Mouse (Mus musculus) right cerebral cortex, adult 2 months (tissue): ENCODE data around the gene Mreg.

ENCODE experiments used
- DNase-seq, 2 experiments: peaks; one replicate each; pipeline ENCODE4 v3.0.0; 2021 to 2022; ENCODE audit warnings: low spot score in 2 of 2

Gene Mreg

GRCm38 (mm10) chr1:72227546-72227945 lies 15.4 kb upstream of the Mreg start:
- DNase-seq: no peak

- DNase-seq: no peak
These were observed 14.9 kb upstream of the Mreg start for GRCm38 (mm10) chr1:72226887-72227481.

- DNase-seq: peak in 1 of 2 experiments; percentile 21
These were observed 14.2 kb upstream of the Mreg start for GRCm38 (mm10) chr1:72226172-72226886.

- peak; percentile 67 to 87 for DNase-seq
These were observed 13.6 kb upstream of the Mreg start for GRCm38 (mm10) chr1:72225720-72226171.

- no peak for DNase-seq
These were observed 13.1 kb upstream of the Mreg start for GRCm38 (mm10) chr1:72225054-72225718.

- peak; percentile 53 to 65 for DNase-seq
These were observed 7.9 kb upstream of the Mreg start for GRCm38 (mm10) chr1:72220008-72220407.

DNA sequence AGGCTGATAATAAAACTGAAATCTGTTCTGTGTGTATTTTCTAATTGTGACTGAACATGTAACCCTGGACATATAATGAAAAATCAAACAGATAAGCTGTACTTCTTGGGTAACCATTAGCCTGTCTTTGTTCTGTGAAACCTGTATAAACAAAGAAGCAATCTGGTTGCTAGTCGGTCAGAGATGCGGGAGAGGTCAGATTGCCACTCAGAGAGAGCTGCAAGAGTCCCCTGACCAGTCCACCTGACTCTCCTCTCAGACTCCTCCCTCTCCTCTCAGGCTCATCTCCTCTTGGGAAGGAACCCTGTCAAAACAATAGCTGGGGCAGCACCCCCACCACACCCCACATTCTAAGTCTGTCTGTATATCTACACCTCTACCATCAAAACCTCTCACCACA lies 7.0 kb upstream of the Mreg start:
- no peak for DNase-seq

- no peak for DNase-seq
These were observed 6.5 kb upstream of the Mreg start for GRCm38 (mm10) chr1:72218626-72219025.

- no peak for DNase-seq
These were observed 4.7 kb upstream of the Mreg start for GRCm38 (mm10) chr1:72216761-72217160.

DNA sequence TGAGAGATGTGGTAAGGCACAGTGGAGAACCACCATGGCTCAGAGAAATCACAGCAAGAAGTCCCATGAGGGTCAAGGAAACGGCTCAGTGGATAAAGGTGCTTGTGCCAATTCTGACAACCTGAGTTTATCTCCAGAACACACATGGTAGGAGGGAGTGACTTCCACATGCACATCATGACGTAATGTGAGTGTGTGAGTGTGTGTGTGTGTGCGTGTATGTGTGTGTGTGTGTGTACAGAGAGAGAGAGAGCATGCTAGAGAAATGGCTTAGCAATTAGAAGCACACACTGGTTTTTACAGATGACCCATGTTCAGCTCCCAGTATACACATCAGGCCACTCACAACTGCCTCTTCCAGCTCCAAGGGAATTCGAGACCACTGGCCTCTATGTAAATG lies 3.1 kb upstream of the Mreg start:
- no peak for DNase-seq

DNA sequence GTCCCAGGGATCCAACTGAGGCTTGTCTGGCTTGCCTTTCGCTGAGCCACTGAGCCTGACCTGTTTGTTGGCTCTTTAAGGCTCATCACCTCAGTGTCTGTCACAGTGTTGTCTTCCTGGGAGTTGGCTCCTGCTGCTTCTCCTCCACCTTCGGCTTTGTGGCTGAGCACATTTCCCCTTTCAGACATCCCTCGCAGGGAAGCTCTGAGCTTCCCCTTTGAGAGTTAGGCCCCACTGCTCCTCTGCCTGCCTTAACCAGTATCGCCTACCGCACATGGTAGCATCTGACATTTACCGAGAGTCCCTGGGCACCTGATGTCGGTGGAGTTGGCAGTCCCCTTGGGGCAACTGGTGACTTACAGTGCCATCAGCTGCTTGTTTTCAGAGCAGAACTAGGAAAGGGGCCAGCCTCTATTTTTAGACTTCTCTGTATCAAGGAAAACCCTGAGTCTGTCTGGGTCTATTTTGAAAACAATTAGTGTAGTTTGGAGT lies 2.4 kb upstream of the Mreg start:
- DNase-seq: no peak

- no peak for DNase-seq
These were observed 1.8 kb upstream of the Mreg start for GRCm38 (mm10) chr1:72213954-72214353.

GRCm38 (mm10) chr1:72210803-72211679 lies 1.1 kb downstream of the Mreg start:
- DNase-seq: no peak

DNA sequence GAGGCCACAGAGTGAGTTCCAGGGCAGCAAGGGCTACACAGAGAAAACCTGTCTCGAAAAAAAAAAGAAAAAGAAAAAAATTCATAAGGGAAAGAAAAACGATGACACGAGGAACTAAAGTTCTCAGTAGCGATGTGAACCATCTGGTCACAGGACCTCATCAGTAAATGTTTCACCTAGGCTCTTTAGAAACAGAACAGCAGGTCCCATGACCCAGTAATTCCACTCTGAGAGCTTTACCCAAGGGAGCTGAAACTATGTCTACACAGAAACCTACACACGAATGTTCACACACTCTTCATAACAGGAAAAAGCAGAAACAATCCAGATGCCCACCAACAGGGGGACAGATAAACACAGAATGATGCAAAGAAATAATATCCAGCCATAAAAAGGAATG lies 4.0 kb downstream of the Mreg start:
- no peak for DNase-seq

DNA sequence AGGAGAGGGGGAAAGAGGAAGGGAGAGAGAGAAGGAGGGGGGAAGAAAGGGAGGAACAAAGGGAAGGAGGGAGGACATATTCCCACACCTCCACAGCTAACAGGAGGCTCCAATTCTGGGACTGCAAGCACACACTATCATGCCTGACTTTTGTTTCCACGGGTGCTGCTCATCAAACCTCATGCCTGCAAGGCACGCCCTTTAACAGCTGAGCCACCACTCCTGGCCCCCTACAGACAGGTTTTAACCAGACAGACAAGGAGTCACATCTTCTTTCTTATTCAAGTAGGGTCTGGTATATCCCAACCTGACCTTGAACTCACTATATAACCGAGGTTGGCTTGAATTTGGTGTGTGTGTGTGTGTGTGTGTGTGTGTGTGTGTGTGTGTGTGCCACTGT lies 7.0 kb downstream of the Mreg start:
- no peak for DNase-seq

DNA sequence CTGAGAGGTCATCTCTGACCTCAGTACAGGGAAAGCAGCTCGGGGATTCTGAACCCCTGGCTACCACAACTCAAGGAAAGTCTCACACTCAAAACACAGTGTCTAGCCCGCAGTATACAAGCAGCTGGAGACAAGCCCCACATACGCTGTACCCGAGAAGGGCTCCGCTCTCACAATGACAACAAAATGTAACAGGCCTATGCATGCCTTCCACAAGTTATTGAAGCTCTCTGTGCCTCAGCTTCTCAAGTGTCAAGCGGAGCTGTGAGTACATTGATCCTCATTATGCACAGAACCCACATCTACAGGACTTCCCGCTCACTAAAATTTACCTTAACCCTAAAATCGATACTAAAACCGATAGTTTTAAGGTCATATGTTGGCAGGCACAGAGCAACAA lies 8.9 kb downstream of the Mreg start:
- DNase-seq: no peak

- DNase-seq: no peak
These were observed 9.4 kb downstream of the Mreg start for GRCm38 (mm10) chr1:72202705-72203104.

- no peak for DNase-seq
These were observed 10.0 kb downstream of the Mreg start for GRCm38 (mm10) chr1:72202068-72202467.

GRCm38 (mm10) chr1:72201126-72201525 lies 11.0 kb downstream of the Mreg start:
- no peak for DNase-seq

GRCm38 (mm10) chr1:72198142-72198806 lies 13.8 kb downstream of the Mreg start:
- DNase-seq: no peak

- DNase-seq: no peak
These were observed 15.3 kb downstream of the Mreg start for GRCm38 (mm10) chr1:72196626-72197359.
